Mouse (Mus musculus): ENCODE measurements at regions not wholly inside any gene's neighbourhood (a gene's known extent, or its start where the extent isn't known, plus 50 kb on each side); places are given as distances from the start of the nearest gene placed in this dataset.

DNA sequence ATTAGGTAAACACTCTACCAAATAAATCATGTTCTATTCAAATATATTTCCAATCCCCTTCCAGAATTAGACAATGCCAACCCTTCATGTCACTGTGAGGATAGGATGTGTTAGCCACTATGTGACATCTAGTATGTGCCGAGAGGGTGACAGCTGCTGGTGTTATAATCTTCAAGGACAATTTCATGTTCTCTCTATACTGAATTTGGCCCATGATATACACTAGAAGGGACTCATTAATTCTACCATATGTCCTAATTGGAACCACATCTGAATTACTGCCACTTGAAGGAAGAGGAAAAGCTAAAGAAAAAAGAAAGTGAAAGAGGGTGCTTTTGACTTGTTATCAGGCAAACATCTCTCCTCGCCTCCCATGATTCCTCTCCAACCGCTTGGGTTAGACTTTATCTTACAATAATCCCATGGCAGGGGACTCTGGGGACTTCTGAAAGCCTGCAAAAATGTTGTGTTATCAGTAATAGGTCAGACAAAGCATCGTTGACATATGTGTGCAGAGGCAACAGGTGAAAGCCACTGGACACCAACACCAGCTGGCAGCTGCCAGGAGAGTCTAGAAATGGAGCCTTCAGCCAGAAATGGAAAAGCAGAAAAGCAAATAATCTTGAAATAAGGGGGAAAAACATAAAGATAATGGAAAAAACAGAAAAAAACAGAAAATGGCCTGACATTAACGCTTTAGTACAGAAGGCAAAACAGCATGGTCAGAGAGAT is 131.7 kb upstream of the Hs6st1 start:
- no peak for TF ChIP-seq GATA4 (IDR thresholded peaks at IDR 0.05; ENCODE audit: insufficient replicate concordance, low read length)

DNA sequence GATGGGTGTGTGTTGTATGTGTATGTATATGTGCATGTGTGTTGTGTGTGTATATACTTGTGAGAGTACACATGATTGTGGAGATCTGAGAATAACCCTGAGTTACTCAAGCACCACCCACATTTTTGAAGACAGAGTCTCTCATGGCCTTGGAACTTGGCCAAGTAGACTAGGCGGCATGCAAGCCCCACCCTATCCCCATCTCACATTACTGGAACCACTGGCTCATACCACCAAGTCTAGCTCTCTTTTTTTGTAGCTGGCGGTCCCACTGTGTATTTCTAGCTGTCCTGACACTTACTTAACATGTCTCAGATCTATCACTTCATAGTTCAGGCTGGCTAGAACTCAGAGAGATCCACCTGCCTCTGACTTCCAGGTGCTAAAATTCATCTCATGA is 128.0 kb upstream of the Hs6st1 start:
- TF ChIP-seq GATA4 (IDR thresholded peaks at IDR 0.05; ENCODE audit: insufficient replicate concordance, low read length) = no peak

DNA sequence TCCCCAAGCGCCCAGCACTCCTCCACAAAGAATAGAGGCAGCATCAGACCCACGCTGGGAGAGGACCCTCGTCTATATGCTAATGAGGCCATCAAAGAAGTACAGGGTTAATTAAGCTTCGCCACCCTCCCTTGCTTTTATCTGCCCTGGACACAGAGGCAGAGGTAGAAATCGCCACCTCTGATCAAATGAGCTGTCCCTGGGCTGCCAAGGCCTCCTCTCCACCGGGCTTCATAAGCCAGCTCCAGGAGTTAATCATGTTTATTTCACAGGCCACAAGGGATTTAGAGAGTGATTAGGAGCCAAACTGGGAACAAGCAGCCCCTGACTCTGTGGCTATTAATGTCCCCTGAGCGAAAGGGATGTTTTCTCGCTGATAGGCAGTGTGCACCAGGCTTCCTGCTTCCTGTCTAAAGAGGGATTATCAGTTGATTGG is 126.5 kb upstream of the Hs6st1 start:
- TF ChIP-seq GATA4 (IDR thresholded peaks at IDR 0.05; ENCODE audit: insufficient replicate concordance, low read length) = peak; percentile 77; the same call in 1 of the 2 replicates

DNA sequence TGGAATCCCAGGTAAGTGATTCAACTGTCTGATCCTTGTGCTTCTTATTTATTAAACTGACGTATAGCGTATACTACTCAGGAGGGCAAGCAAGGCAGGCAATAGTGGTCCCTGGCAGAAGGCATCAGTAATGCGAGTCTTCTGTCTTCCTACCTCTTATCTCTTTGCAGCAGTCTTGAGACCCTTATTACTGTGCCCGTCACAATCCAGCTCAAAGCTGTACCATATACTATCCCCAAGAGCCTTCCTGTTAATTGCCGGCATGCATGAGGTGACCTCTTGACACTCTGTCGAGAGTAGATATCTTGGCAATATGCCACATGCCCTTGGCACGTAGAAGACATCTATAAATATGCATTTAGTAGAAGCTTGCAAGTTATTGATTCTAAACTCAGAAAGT is 126.0 kb upstream of the Hs6st1 start:
- no peak for TF ChIP-seq GATA4 (IDR thresholded peaks at IDR 0.05; ENCODE audit: insufficient replicate concordance, low read length)

DNA sequence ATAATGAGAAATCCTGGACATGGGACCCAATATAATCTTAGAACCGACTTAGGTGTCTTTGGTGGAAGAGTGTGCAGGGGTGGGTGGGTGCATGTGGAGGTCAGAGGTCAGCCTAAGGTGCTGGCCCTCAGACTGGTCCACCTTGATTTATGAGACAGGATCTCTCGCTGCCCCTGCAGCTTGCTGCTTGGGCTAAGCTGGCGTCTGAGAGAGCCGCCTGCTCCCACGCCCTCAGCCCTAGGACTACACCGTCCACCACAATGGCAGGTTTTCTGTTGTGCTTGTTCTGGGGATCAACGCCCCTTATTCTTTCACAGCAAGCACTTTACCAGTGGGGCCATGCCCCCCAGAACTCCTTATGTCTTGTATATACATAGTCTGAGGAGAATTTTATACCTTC is 124.4 kb upstream of the Hs6st1 start:
- no peak for TF ChIP-seq GATA4 (IDR thresholded peaks at IDR 0.05; ENCODE audit: insufficient replicate concordance, low read length)

DNA sequence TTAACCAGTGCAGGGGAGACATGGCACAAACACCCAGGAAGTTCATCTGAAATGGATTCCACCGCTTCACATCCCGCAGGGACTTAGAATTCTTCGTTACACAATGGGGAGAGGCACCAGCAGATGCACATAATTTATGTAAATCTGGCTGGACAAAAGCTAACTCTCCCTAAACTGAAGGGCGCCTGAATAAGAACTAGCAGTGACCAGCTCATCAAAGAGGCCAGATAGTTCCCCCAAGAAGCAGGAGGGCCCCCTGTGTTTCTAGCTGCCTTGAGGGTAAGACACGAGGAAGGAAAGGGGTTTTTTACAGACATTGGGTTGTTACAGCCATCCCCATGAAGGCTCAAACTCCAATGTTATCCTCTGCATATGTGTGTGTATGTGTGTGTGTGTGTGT is 123.8 kb upstream of the Hs6st1 start:
- no peak for TF ChIP-seq GATA4 (IDR thresholded peaks at IDR 0.05; ENCODE audit: insufficient replicate concordance, low read length)

DNA sequence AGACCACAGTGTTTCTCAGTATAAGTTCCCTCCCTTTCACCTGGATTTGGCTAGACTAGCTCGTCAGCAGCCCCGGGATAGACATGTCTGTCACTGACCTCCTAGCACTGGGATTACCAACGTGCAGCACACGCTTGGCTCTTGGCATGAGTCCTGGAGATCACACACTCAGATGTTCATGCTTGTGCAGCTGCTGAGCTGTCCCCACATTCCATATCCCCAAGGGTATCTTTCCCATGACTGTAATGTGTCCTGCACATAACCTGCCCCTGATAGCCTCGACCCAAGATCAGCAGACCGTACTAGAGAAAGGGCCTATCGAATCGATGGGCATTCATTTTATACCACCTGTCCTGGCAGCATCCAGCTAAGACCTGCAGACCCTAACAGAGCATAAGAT is 123.4 kb upstream of the Hs6st1 start:
- no peak for TF ChIP-seq GATA4 (IDR thresholded peaks at IDR 0.05; ENCODE audit: insufficient replicate concordance, low read length)

DNA sequence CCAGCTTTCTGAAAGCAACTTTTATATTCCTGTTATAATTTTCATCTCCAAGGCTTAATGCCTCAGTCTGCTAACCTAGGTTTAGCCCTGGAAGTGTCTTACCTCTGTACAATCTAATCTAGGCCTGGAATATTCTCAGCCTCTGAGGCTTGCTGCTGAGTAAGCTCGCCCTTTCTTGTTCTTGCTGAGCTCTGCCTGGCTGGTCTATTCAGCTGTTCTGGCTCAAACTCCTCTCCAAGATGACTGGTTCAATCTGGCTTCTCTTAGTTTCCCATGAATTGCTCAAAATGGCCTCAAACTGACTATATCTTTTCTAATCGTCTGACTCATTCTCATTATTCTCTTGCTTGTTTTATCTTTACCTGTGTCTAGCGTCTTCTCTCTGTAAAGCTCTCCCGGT is 122.6 kb upstream of the Hs6st1 start:
- no peak for TF ChIP-seq GATA4 (IDR thresholded peaks at IDR 0.05; ENCODE audit: insufficient replicate concordance, low read length)

DNA sequence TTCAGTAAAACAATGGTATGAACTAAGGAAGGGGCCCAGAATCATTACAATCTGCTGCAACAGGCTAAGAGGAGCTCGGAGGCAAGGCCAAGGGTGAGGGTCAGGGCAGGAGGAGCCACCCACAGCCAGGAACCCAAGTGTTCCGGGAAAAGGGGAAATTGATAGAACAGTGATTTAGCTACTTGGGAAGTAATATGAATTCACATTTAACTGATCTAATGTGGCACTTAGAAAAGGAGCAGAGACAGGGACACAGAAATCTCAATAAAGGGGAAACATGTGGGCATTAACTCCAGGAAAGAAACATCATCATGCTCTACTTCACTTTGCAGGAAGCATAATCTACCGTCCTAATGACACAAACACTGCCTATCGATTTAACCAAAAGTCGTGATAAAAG is 120.1 kb upstream of the Hs6st1 start:
- peak; percentile 91 for TF ChIP-seq GATA4 (IDR thresholded peaks at IDR 0.05; ENCODE audit: insufficient replicate concordance, low read length)

DNA sequence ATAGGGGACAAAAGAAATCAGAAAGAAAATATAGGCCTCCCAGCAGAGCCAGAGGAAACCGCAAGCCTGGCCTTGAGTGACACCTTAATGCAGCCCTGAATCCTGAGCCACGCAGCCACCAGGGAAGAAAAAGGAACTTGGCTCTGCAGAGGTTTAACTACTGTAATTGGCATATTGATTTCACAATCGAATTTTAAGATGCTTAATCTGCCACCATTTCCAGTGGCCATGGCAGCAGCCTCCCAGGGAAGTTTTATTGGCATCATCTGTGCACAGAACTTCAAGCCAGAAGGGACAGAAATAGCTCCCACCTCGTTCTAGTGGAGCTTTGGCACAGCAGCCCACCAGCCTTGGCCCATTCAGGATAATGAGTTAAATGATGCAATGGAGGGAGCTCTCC is 117.1 kb upstream of the Hs6st1 start:
- TF ChIP-seq GATA4 (IDR thresholded peaks at IDR 0.05; ENCODE audit: insufficient replicate concordance, low read length) = no peak

DNA sequence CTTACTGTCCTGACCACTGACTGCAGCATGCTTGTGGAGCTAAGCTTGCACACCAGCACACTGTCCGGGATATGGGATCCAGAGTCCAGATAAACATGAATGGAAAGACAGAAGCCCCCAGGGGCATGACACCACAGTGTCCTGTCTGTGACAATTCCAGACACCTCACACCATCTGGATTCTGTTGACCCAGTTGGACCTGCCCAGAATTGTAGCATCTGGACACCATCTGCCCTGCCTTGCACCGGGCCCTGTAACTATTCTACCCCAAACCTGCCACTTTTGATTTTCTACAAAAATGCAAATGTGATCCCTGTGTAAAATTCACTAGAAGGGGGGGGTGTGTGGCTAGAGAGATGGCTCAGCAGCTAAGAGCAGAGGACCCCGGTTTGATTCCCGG is 114.5 kb upstream of the Hs6st1 start:
- no peak for TF ChIP-seq GATA4 (IDR thresholded peaks at IDR 0.05; ENCODE audit: insufficient replicate concordance, low read length)

DNA sequence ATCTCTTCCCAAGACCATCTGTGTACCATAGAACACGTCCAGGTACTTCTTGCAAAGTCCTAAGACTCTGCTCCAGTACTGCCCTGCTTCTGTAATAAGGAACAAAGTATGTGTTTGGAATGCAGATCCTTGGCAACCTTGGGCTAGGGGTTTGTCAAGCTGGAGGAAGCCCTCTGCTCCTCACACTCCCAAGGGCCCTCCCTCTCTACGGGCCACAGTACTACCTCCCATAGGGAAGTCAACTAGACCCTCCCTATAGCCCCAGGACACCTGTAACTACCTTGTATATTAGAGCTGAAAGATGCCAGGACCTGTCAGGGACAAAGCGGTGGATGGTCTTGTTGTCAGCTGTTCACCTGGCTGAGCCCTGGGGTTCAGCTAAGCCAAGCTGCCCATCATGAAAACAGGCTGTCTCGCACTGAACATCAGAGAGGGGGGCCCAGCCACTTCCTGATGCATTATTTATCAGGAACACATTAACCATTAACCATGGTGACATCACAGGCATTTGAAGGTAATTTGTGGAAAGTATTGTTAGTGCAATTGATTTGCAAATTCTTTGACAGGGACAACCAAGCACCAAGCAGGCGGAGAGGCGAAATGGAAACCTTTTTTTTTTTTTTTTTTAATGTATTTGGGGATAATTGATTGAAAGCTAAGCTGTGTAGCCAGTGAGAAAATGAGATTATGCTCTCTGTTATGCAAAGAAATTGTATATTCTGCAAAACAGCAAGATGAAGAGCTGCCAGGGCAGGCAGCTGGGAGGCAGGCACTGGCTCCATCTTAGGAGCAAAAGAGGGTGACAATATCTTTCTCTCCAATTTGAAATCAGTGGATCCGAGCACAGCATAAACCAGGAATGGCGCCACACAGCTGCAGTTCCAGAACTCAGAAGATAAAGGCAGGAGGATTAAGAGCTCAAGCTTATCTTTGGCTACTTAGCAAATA is 110.5 kb upstream of the Hs6st1 start:
- TF ChIP-seq GATA4 (IDR thresholded peaks at IDR 0.05; ENCODE audit: insufficient replicate concordance, low read length) = no peak

DNA sequence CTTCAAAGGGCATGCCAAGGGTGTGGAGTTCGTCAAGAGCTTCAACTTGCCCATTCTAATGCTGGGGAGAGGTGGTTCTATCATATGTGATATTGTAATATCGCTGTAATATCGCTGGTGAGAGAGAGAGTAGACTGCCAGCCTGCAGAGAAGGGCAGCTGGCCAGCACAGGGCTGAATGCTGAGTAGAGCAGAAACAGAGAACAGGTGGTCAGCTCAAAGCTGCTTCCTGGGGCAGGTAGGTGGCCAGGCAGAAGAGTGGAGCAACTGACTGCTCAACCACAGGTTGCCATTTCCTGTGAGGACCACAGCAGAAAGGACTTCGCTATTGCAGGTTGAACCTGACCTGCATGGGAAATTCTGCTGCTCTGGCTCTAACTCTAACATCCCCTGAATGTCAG is 108.5 kb upstream of the Hs6st1 start:
- no peak for TF ChIP-seq GATA4 (IDR thresholded peaks at IDR 0.05; ENCODE audit: insufficient replicate concordance, low read length)

DNA sequence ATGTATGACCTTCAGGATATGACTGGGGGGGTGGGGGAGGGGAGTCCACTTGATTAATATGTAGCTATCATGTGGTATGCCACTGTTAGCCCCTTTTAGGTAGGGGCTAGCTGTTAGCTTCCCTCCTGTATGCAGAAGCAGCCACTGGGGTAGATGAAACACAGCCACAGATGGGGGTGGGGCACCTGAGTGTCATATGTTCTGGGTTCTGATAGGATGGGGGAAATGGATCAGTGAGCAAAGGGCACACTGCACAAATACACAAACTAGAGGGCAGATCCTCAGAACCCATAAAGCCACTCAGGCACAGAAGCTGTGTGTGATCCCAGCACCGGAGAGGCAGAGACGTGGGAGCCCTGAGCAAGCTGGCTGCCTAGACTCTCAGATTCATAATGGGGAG is 107.4 kb upstream of the Hs6st1 start:
- no peak for TF ChIP-seq GATA4 (IDR thresholded peaks at IDR 0.05; ENCODE audit: insufficient replicate concordance, low read length)

DNA sequence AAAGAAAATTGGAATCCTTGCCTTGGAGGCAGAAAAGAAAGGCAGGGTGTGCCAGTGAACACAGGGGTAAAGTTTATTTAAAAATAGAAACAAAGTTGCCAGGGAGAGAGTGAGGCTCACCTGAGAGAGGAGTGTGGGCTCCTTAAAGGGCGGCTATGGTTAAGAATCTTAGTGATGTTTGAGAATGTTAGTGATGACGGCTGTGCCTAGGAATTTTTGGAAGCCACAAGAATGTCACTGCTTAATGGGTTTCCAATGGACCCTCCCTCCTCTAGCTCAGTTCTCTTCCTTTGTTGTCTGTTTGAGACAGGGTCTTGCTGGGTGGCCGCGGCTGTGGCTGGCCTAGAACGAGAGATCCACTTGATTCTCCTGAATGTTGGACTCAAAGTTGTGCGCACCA is 106.3 kb upstream of the Hs6st1 start:
- no peak for TF ChIP-seq GATA4 (IDR thresholded peaks at IDR 0.05; ENCODE audit: insufficient replicate concordance, low read length)

DNA sequence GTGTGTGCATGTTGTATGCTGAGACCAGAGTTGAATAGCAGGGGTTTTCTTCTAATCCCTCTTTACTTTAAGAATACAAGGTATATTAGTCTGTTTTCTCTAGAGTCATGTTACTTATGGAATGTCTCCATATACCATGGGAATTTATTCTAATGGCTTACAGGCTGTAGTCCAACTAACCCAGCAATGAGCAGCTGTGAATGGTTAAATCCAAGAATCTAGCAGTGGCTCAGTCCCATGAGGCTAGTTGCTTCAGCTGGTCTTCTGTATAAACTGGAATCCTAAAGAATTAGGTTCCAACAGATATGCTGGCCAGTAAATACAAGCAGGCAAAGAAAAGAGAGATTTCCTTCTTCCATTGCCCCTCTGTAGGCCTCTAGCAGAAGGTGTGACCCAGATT is 99.7 kb upstream of the Hs6st1 start:
- TF ChIP-seq GATA4 (IDR thresholded peaks at IDR 0.05; ENCODE audit: insufficient replicate concordance, low read length) = no peak

Measured in liver, adult (tissue).